Mouse (Mus musculus): ENCODE data around the gene Klhl20.

DNA sequence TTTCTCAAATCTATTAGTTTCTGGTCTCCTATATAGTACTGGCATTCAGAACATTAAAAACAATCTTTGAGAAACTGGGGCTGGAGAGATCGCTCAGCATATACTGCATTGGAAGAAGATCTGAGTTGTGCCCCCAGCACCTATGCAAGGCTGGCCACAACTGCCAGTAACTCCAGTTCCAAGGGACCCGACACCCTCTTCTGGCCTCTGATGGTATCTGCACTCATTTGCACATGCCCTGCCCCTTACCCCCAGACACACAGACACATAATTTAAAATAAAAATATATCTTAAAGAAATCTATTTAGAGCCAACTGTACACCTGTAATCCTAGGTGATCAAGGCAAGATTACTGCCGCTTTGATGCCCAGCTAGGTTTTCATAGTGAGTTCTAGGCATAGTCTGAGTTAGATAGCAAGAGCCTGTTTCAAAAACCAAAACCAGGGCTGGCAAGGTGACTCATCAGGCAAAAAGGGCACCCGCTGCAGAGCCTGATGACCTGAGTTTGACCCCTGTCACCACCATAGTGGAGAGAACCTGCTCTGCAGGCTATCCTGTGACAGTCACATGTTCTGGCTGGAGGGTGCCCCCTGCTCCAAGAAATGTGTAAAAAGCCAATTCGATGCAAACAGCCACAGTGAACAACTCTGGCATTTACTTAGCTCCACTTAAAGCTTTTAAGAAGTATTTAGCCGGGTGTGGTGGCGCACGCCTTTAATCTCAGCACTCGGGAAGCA is 8.9 kb upstream of the Klhl20 start:
- TF ChIP-seq GATA1 (IDR thresholded peaks at IDR 0.05; ENCODE audit: borderline replicate concordance, low read length) (no peak), CTCF (IDR thresholded peaks at IDR 0.05; ENCODE audit: low read depth, low read length) (no peak), POLR2AphosphoS5 (IDR thresholded peaks at IDR 0.05; ENCODE audit: insufficient replicate concordance, low read depth, low read length) (no peak), TAL1 (conservative IDR thresholded peaks at IDR 0.05; ENCODE audit: low read depth, low read length) (no peak)
